Comparison of ENCODE assay signal across 19 mouse cellular contexts in the genomic region with DNA sequence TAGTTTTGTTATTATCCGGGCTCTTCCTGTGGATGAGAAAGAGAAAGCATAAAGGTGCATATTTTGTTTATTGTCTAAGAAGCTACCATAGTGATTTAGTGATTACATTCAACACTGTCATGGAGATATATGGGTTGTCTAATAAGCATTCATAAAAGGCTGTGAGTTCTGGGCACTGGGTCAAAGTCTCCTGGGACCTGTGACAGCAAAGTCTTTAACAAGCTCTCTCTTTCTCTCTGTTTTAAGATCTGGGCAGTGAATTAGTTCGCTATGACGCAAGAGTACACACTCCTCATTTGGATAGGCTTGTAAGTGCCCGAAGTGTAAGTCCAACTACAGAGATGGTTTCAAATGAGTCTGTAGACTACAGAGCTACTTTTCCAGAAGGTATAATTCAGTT.
DNase-seq lines count a peak whose midpoint lies in the region; ATAC-seq and TF ChIP-seq lines count a peak whose summit lies in the region.
"Had no signal": no experiment of that assay in that cellular context is flagged by ENCODE, and none has a peak within 500 bp of the region (broad histone marks: within the 10 kb centered on the region; RNA-seq: fewer than 3 reads in every experiment).

No protein-coding gene starts in this region.

- no peaks in the 10 kb centered on the region for H3K4me1 ChIP-seq in hindbrain, embryonic 16.5 days (ENCODE audit: control insufficient read depth, insufficient read depth, low read depth, low read length)
- 0 out of 2 replicates have a peak, but pooled peaks cover 4% of the 10 kb centered on the region for H3K4me1 ChIP-seq in hindbrain, embryonic 14.5 days (replicated peaks; ENCODE audit: control insufficient read depth, insufficient read depth, low read length)
- H3K4me1 ChIP-seq in embryonic fibroblast, embryonic 13.5 days (ENCODE audit: control insufficient read depth, insufficient read depth, low read length) = peaks cover 7% of the 10 kb centered on the region; the same call in 1 of the 2 replicates
- H3K4me1 ChIP-seq: embryonic facial prominence, embryonic 12.5 days had no signal

- no peak overlapping the region for H3K9ac ChIP-seq in hindbrain, embryonic 16.5 days (ENCODE audit: low read depth, low read length)
- no peak overlapping the region for H3K9ac ChIP-seq in hindbrain, embryonic 14.5 days
- H3K9ac ChIP-seq: embryonic facial prominence, embryonic 12.5 days; lung, embryonic 15.5 days; neural tube, embryonic 12.5 days had no signal

- DNase-seq in hindbrain, embryonic 14.5 days (ENCODE audit: low spot score) = no peak
- DNase-seq in left cerebral cortex, postnatal 4 days = peak; percentile 7
- no peak for DNase-seq in left cerebral cortex, postnatal 36 days (ENCODE audit: low spot score in 2 of 2)
- DNase-seq in 3T3-L1 (ENCODE audit: low read depth, low spot score) = peak; percentile 31
- DNase-seq in cerebellum, adult 9-11 months = no peak
- DNase-seq: B cell, adult 2 months; cerebellum, adult 8-10 months; heart, adult 2 months; liver; right cerebral cortex, postnatal 14 days; thymus, postnatal 4 days had no signal

- no peak for TF ChIP-seq CTCF in embryonic fibroblast, embryonic 13.5 days (IDR thresholded peaks at IDR 0.05; ENCODE audit: borderline replicate concordance, insufficient read depth, low read length)

- no peaks in the 10 kb centered on the region for H3K27me3 ChIP-seq in hindbrain, embryonic 16.5 days (replicated peaks; ENCODE audit: control insufficient read depth, insufficient read depth, low read length)
- no peaks in the 10 kb centered on the region for H3K27me3 ChIP-seq in hindbrain, embryonic 14.5 days (ENCODE audit: control insufficient read depth, insufficient read depth, low read length)
- H3K27me3 ChIP-seq: embryonic facial prominence, embryonic 12.5 days; lung, embryonic 15.5 days; neural tube, embryonic 12.5 days; Patski had no signal

- ATAC-seq in hindbrain, embryonic 16.5 days = peak; percentile 58; the same call in 1 of the 2 replicates
- ATAC-seq in hindbrain, embryonic 14.5 days (ENCODE audit: low FRiP score) = no peak
- ATAC-seq: activated CD4-positive, CD25-positive, alpha-beta regulatory T cell, adult 4 months had no signal

- H3K36me3 ChIP-seq in hindbrain, embryonic 16.5 days (ENCODE audit: control insufficient read depth, insufficient read depth, low read length) = no peaks in the 10 kb centered on the region
- no peaks in the 10 kb centered on the region for H3K36me3 ChIP-seq in hindbrain, embryonic 14.5 days (replicated peaks; ENCODE audit: control insufficient read depth, insufficient read depth)
- H3K36me3 ChIP-seq: embryonic facial prominence, embryonic 12.5 days; lung, embryonic 15.5 days; neural tube, embryonic 12.5 days had no signal

- no peak for TF ChIP-seq POLR2A in embryonic fibroblast, embryonic 13.5 days (IDR thresholded peaks at IDR 0.05; ENCODE audit: low read depth, low read length)

- H3K4me2 ChIP-seq in hindbrain, embryonic 16.5 days (ENCODE audit: low read length) = no peak overlapping the region
- no peak overlapping the region for H3K4me2 ChIP-seq in hindbrain, embryonic 14.5 days (replicated peaks)
- H3K4me2 ChIP-seq: embryonic facial prominence, embryonic 12.5 days; lung, embryonic 15.5 days; neural tube, embryonic 12.5 days had no signal

- H3K4me3 ChIP-seq in hindbrain, embryonic 16.5 days (ENCODE audit: low read length) = no peak overlapping the region
- H3K4me3 ChIP-seq in hindbrain, embryonic 14.5 days (replicated peaks; ENCODE audit: low read length) = no peak overlapping the region
- H3K4me3 ChIP-seq in embryonic fibroblast, embryonic 13.5 days (ENCODE audit: insufficient read depth, low read length) = no peak overlapping the region
- H3K4me3 ChIP-seq: embryonic facial prominence, embryonic 12.5 days; heart, adult 2 months; lung, embryonic 15.5 days; neural tube, embryonic 12.5 days had no signal

- no peaks in the 10 kb centered on the region for H3K9me3 ChIP-seq in hindbrain, embryonic 16.5 days (ENCODE audit: control insufficient read depth, low read length)
- no peaks in the 10 kb centered on the region for H3K9me3 ChIP-seq in hindbrain, embryonic 14.5 days (ENCODE audit: control insufficient read depth, low read length)
- H3K9me3 ChIP-seq: embryonic facial prominence, embryonic 12.5 days; lung, embryonic 15.5 days; neural tube, embryonic 12.5 days had no signal

- 87% methylated on average over 4 of the region's 4 CpGs for WGBS in hindbrain, embryonic 16.5 days
- WGBS in hindbrain, embryonic 14.5 days = 88% methylated on average over 4 of the region's 4 CpGs

- intact Hi-C loops in left cerebral cortex, postnatal 4 days (cut with DNase I) = no loop called here
- intact Hi-C loops in left cerebral cortex, postnatal 36 days (cut with DNase I) = no loop called here

- H3K27ac ChIP-seq in hindbrain, embryonic 16.5 days (ENCODE audit: low read depth, low read length) = no peak overlapping the region
- no peak overlapping the region for H3K27ac ChIP-seq in hindbrain, embryonic 14.5 days
- H3K27ac ChIP-seq in embryonic fibroblast, embryonic 13.5 days (ENCODE audit: insufficient read depth, low read length) = peak overlapping the region; percentile 57; the same call in 1 of the 2 replicates
- H3K27ac ChIP-seq: embryonic facial prominence, embryonic 12.5 days; heart, adult 2 months; lung, embryonic 15.5 days; neural tube, embryonic 12.5 days; stomach, postnatal 0 days had no signal

Comparison
In these comparisons a context has a peak if more than half of its experiments do, and no peak if none do; other contexts are left out.
1. DNase-seq: peak in left cerebral cortex, postnatal 4 days (single experiment) and 3T3-L1 (single experiment); none in hindbrain, embryonic 14.5 days (single experiment), left cerebral cortex, postnatal 36 days (0 of 2) and cerebellum, adult 9-11 months (single experiment).